7 mouse cellular contexts compared by ENCODE assay signal in genomic region chr13:75706882-75707816, GRCm38 (mm10). TPM values are rescaled to one million over a fixed set of nuclear protein-coding genes. Genes with fewer than 3 reads are reported as not detected.
DNase-seq lines count a peak whose midpoint lies in the region; ATAC-seq and TF ChIP-seq lines count a peak whose summit lies in the region.

No protein-coding gene starts in this region.

- H3K9me3 ChIP-seq in embryonic facial prominence, embryonic 12.5 days = no peaks in the 10 kb centered on the region
- no peaks in the 10 kb centered on the region for H3K9me3 ChIP-seq in limb, embryonic 11.5 days (ENCODE audit: control insufficient read depth, low read length)
- H3K9me3 ChIP-seq in midbrain, embryonic 15.5 days = no peaks in the 10 kb centered on the region

- WGBS in embryonic facial prominence, embryonic 12.5 days = 7% methylated on average over 64 of the region's 64 CpGs
- 6% methylated on average over 61 of the region's 64 CpGs for WGBS in limb, embryonic 11.5 days
- WGBS in midbrain, embryonic 15.5 days = 8% methylated on average over 64 of the region's 64 CpGs
- 7% methylated on average over 58 of the region's 64 CpGs for WGBS in spleen, adult 2 months

- peak; percentile 100 for ATAC-seq in embryonic facial prominence, embryonic 12.5 days (ENCODE audit: insufficient number of reproducible peaks, insufficient read depth, low FRiP score, low TSS enrichment)
- peak; percentile 100 for ATAC-seq in limb, embryonic 11.5 days (ENCODE audit: insufficient number of reproducible peaks, low FRiP score, low TSS enrichment, low read depth)
- peak; percentile 100 for ATAC-seq in midbrain, embryonic 15.5 days (replicated peaks)

- peak overlapping the region; percentile 73 for H3K9ac ChIP-seq in embryonic facial prominence, embryonic 12.5 days
- H3K9ac ChIP-seq in limb, embryonic 11.5 days (ENCODE audit: low read length) = peak overlapping the region; percentile 74
- H3K9ac ChIP-seq in midbrain, embryonic 15.5 days = peak overlapping the region; percentile 58

- no peak overlapping the region for H3K27ac ChIP-seq in embryonic facial prominence, embryonic 12.5 days
- H3K27ac ChIP-seq in limb, embryonic 11.5 days (replicated peaks; ENCODE audit: low read depth, low read length) = no peak overlapping the region
- peak overlapping the region; percentile 34; the same call in 1 of the 2 replicates for H3K27ac ChIP-seq in midbrain, embryonic 15.5 days
- peak overlapping the region; percentile 71 for H3K27ac ChIP-seq in spleen, adult 2 months (ENCODE audit: insufficient read depth, low read length)

- H3K4me3 ChIP-seq in embryonic facial prominence, embryonic 12.5 days = peak overlapping the region; percentile 71
- H3K4me3 ChIP-seq in limb, embryonic 11.5 days (ENCODE audit: low read depth, low read length) = peak overlapping the region; percentile 66
- peak overlapping the region; percentile 95 for H3K4me3 ChIP-seq in midbrain, embryonic 15.5 days
- peak overlapping the region; percentile 73 for H3K4me3 ChIP-seq in spleen, adult 2 months (ENCODE audit: extremely low read depth, insufficient read depth, insufficient read length)

- TF ChIP-seq POLR2A in spleen, adult 2 months (IDR thresholded peaks at IDR 0.05; ENCODE audit: low read depth, low read length) = peak; percentile 80

- H3K27me3 ChIP-seq in embryonic facial prominence, embryonic 12.5 days = peaks cover 7% of the 10 kb centered on the region
- peaks cover 12% of the 10 kb centered on the region for H3K27me3 ChIP-seq in limb, embryonic 11.5 days (ENCODE audit: control insufficient read depth, insufficient read depth, low read length)
- H3K27me3 ChIP-seq in midbrain, embryonic 15.5 days (replicated peaks) = peaks cover 7% of the 10 kb centered on the region
- H3K27me3 ChIP-seq in spleen, adult 2 months (ENCODE audit: control insufficient read depth, insufficient read depth, low read length) = no peaks in the 10 kb centered on the region

- no peaks in the 10 kb centered on the region for H3K36me3 ChIP-seq in embryonic facial prominence, embryonic 12.5 days
- no peaks in the 10 kb centered on the region for H3K36me3 ChIP-seq in limb, embryonic 11.5 days (ENCODE audit: control insufficient read depth, insufficient read depth, low read length)
- no peaks in the 10 kb centered on the region for H3K36me3 ChIP-seq in midbrain, embryonic 15.5 days (replicated peaks)
- H3K36me3 ChIP-seq in spleen, adult 2 months (ENCODE audit: control insufficient read depth, insufficient read depth, low read length) = no peaks in the 10 kb centered on the region

- H3K4me1 ChIP-seq in embryonic facial prominence, embryonic 12.5 days = 0 out of 2 replicates have a peak, but pooled peaks cover 6% of the 10 kb centered on the region
- no peaks in the 10 kb centered on the region for H3K4me1 ChIP-seq in limb, embryonic 11.5 days (ENCODE audit: control insufficient read depth, insufficient read depth, low read length)
- peaks cover 8% of the 10 kb centered on the region for H3K4me1 ChIP-seq in midbrain, embryonic 15.5 days
- peaks cover 3% of the 10 kb centered on the region; the same call in 1 of the 2 replicates for H3K4me1 ChIP-seq in spleen, adult 2 months (ENCODE audit: control insufficient read depth, insufficient read depth, insufficient read length)

- TF ChIP-seq CTCF in spleen, adult 2 months (IDR thresholded peaks at IDR 0.05; ENCODE audit: extremely low read depth, insufficient read depth, insufficient read length, insufficient replicate concordance) = no peak

- H3K4me2 ChIP-seq in embryonic facial prominence, embryonic 12.5 days (replicated peaks) = peak overlapping the region; percentile 71
- peak overlapping the region; percentile 69 for H3K4me2 ChIP-seq in limb, embryonic 11.5 days (ENCODE audit: low read depth, severe bottlenecking)
- H3K4me2 ChIP-seq in midbrain, embryonic 15.5 days = peak overlapping the region; percentile 89

- peak; percentile 93 for DNase-seq in adrenal gland, postnatal 25 days
- peak; percentile 100 for DNase-seq in heart, adult 11 months
- DNase-seq in kidney, adult 18-20 months = peak; percentile 96
- peak; percentile 91 for DNase-seq in limb, embryonic 11.5 days (ENCODE audit: low spot score)
- DNase-seq in spleen, adult 2 months (ENCODE audit: low read depth in 1 of 2, low spot score in 2 of 2) = peak; percentile 93 to 95

RNA-seq across cellular contexts. Expression of gene Ell2, which starts 0.6 kb away (rescaled TPM):
- 50.1 and 59.6 TPM in 2 replicates for total RNA-seq in adrenal gland, postnatal 25 days (2021)
- polyA plus RNA-seq in embryonic facial prominence, embryonic 12.5 days (2016; fragmentation: Nextera tagmentation; extraction: Ambion mirVana) = 7.0 and 7.6 TPM in 2 replicates
- 4.3 and 4.8 TPM in 2 replicates for polyA plus RNA-seq in limb, embryonic 11.5 days (2014; fragmentation: Nextera tagmentation; extraction: Ambion mirVana)
- polyA plus RNA-seq in midbrain, embryonic 15.5 days (2015; fragmentation: Nextera tagmentation; extraction: Ambion mirVana) = 1.7 and 2.5 TPM in 2 replicates
- 4.1 and 4.6 TPM in 2 replicates for polyA plus RNA-seq in spleen, adult 2 months (2012; rRNA removed)

Comparison
In these comparisons a context has a peak if more than half of its experiments do, and no peak if none do; other contexts are left out.
1. H3K27ac ChIP-seq: peak in midbrain, embryonic 15.5 days (single experiment) and spleen, adult 2 months (single experiment); none in embryonic facial prominence, embryonic 12.5 days (single experiment) and limb, embryonic 11.5 days (single experiment).
2. Peak in every context shown above with its lines, with median percentiles within 50 percentile points of each other: DNase-seq, ATAC-seq, H3K4me2 ChIP-seq, H3K4me3 ChIP-seq and H3K9ac ChIP-seq.